Mouse (Mus musculus) E14TG2a.4 (cell line): ENCODE data around the gene Rnf38.

ENCODE experiments used
- H3K27me3 ChIP-seq: 2 replicates; pipeline ENCODE4 v1.6.1; 2014; ENCODE audit warnings: low read length, control low read depth; ENCODE audit not compliant: insufficient read depth
- H3K36me3 ChIP-seq: 2 replicates; pipeline ENCODE4 v1.6.1; 2014; ENCODE audit warnings: low read length, control low read depth; ENCODE audit not compliant: insufficient read depth
- H3K4me1 ChIP-seq: replicated peaks from 2 replicates; pipeline ENCODE4 v1.6.1; 2014; ENCODE audit warnings: low read depth, low read length, control low read depth
- H3K4me3 ChIP-seq: replicated peaks from 2 replicates; pipeline ENCODE4 v1.5.1; 2014; ENCODE audit warnings: mild to moderate bottlenecking, low read length
- H3K9me3 ChIP-seq: 2 replicates; pipeline ENCODE4 v1.6.1; 2014; ENCODE audit warnings: low read length, control low read depth
- CTCF ChIP-seq: conservative IDR thresholded peaks from 2 replicates; pipeline ENCODE4 v1.5.1; 2014; ENCODE audit warnings: low read length
- NANOG ChIP-seq: IDR thresholded peaks from 2 replicates; pipeline ENCODE4 v1.6.1; 2014; ENCODE audit warnings: borderline replicate concordance, low read length, mixed read lengths
- POU5F1 ChIP-seq: IDR thresholded peaks from 2 replicates; pipeline ENCODE4 v1.6.1; 2014; ENCODE audit warnings: low read length, borderline replicate concordance

Gene Rnf38

DNA sequence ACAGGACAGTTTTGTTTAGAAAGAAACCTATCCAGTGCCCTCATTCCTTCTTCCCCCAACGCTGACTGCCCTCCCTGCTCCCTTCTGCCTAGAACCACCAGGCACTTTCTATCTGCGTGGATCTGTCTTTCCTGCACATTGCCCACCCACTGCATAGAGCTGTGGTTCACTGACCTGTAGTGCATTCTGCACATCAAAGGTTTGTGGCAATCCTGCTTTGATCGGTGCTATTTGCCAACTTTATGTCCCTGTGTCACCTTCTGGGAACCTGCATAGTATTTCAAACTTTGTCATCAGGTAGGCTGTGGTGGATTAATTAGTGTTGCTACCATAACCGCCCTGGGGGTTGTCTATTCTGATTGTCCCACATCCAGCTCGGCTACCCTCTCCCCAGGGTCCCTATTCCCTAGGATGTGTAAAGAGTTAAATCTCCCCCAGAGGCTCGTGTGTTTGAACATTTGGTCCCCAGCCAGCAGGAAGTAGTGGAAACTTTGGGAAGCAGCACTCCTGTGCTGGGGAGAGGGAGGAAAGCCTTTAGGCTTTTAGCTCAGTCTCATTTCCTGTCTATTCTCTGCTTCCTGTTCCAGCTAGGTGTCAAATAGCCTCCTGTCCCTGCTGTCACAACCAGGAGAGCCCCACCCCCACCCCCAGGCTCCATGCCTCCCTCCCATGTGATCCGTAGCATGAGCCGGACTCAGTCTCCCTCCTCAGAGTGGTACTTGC lies 129.2 kb downstream of the Rnf38 start:
- TF ChIP-seq NANOG, result no peak
- TF ChIP-seq POU5F1, result no peak
- no peak for TF ChIP-seq CTCF
- no peaks in the 10 kb centered on the region for H3K9me3 ChIP-seq
- H3K4me3 ChIP-seq, result no peak overlapping the region
- H3K27me3 ChIP-seq, result peaks cover 44% of the 10 kb centered on the region
- peaks cover 40% of the 10 kb centered on the region for H3K4me1 ChIP-seq
- no peaks in the 10 kb centered on the region for H3K36me3 ChIP-seq

DNA sequence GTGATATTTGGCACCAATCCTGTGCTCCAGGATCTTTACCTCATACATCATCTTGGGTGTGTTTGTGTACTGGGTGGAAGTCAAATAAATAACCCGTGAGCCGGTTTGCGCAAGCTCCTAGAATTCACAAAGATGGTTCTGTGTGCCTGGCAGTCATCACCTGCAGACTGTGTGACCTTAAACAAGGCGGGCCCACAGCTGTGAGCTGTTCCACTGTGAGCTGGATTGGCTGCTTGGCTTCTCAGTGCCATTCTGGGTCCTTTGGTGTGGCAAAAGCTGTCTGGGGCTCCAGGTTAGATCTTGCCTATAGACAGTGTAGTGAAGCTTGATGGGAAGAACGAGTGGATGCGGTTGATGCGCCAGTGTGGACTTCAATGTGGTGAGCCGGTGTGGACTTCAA lies 130.0 kb downstream of the Rnf38 start:
- H3K36me3 ChIP-seq, result no peaks in the 10 kb centered on the region
- H3K27me3 ChIP-seq, result peaks cover 44% of the 10 kb centered on the region
- TF ChIP-seq NANOG, result no peak
- no peak for TF ChIP-seq CTCF
- TF ChIP-seq POU5F1, result no peak
- no peaks in the 10 kb centered on the region for H3K9me3 ChIP-seq
- H3K4me3 ChIP-seq, result no peak overlapping the region
- peaks cover 41% of the 10 kb centered on the region for H3K4me1 ChIP-seq

DNA sequence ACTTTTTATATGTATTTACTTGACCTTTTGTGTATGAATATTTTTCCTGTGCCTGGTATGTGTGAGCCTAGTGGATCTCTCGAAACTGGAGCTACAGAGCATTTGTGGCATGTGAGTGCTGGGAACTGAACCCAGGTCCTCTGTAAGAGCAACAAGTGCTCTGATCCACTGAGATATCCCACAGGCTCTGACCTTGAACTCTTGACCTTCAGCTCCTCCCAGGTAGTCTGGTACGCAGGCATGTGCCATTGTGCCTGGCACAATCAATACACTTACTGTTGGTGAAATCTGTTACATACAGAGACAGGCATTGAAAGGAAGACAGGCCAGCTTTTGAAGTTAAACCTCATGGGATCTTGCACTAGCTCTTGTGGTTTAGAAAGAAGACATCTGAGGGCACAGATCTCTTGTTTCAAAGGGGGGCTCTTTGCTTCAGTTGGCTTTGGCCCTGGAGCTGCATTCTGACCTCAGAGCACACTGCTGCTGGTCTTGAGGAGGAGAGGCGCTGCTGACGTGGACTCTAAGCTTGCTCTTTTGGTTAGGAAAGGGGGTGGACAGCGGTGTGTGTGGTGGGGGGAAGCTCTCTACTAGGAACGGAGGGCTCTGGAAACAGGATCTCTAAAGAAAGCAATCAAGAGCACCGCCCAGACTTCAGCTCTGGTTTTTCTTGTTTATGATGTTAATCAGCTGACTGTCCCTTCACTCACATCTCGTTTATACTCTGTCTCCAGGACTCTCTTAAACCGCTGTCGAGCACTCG lies 135.8 kb downstream of the Rnf38 start:
- H3K4me1 ChIP-seq, result peaks cover 26% of the 10 kb centered on the region
- H3K27me3 ChIP-seq, result peaks cover 17% of the 10 kb centered on the region
- no peak overlapping the region for H3K4me3 ChIP-seq
- no peaks in the 10 kb centered on the region for H3K36me3 ChIP-seq
- no peak for TF ChIP-seq NANOG
- TF ChIP-seq CTCF, result no peak
- TF ChIP-seq POU5F1, result no peak
- no peaks in the 10 kb centered on the region for H3K9me3 ChIP-seq

DNA sequence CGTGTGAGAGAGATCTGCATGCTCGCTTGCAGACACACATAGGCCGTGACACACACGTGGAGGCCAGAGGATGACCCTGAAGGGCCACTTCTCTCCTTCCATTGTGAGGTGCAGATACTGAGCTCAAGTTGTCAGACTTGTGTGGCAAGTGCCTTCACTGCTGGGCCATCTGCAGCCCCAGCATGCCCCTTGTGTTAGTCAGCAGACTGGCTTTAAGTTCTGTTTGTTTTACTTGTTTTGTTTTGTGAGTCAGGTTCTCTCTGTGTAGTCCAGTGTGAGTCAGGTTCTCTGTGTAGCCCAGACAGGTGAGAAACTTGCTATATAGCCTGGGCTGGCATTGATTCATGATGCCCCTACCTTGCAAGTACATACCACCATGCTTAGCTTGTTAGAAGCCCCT lies 139.1 kb downstream of the Rnf38 start:
- Histone ChIP-seq H3K27me3 (peaks cover 12% of the 10 kb centered on the region), H3K4me3 (no peak overlapping the region), H3K9me3 (no peaks in the 10 kb centered on the region), H3K36me3 (no peaks in the 10 kb centered on the region), H3K4me1 (peaks cover 26% of the 10 kb centered on the region)
- TF ChIP-seq NANOG, result no peak
- no peak for TF ChIP-seq POU5F1
- no peak for TF ChIP-seq CTCF

DNA sequence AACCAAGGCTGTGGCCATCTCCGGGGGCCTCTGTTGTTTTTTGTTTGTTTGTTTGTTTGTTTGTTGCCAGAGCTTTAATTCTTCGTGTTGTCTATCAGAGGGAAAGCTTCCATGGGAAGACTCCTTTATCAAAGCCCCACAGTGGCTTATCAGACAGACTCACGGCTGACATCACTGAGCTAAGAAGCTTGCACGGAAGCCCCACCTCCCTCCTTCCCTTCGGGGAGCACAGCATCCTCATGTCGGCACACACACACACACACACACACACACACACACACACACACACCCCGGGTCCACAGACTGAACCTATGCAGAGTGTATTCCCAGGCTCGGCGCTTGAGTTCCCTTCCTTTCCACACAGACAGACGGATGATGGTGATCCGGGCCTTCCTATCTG lies 141.2 kb downstream of the Rnf38 start:
- TF ChIP-seq CTCF (no peak), NANOG (no peak), POU5F1 (no peak)
- Histone ChIP-seq H3K4me3 (no peak overlapping the region), H3K27me3 (peaks cover 18% of the 10 kb centered on the region), H3K4me1 (peaks cover 12% of the 10 kb centered on the region), H3K9me3 (no peaks in the 10 kb centered on the region), H3K36me3 (no peaks in the 10 kb centered on the region)

DNA sequence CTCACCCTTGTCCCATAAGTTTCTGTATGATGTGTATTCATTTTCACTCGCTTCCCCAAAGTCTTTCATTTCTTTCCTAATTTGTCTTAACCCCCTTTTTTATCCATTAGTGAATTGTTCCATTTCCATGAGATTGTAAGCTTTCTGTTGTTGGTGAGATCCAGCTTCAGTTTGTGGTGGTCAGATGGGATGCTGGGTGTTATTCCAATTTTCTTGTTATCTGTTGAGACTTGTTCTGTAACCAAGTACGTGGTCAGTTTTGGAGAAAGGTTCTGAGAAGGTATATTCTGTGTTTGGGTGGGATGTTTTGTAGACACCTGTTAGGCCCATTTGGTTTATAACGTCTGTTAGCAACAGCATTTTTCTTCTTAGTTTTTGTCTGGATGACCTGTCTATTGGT lies 148.0 kb downstream of the Rnf38 start:
- no peaks in the 10 kb centered on the region for H3K9me3 ChIP-seq
- peaks cover 21% of the 10 kb centered on the region for H3K27me3 ChIP-seq
- H3K4me1 ChIP-seq, result peaks cover 23% of the 10 kb centered on the region
- H3K4me3 ChIP-seq, result no peak overlapping the region
- no peak for TF ChIP-seq NANOG
- no peak for TF ChIP-seq POU5F1
- no peak for TF ChIP-seq CTCF
- H3K36me3 ChIP-seq, result no peaks in the 10 kb centered on the region

DNA sequence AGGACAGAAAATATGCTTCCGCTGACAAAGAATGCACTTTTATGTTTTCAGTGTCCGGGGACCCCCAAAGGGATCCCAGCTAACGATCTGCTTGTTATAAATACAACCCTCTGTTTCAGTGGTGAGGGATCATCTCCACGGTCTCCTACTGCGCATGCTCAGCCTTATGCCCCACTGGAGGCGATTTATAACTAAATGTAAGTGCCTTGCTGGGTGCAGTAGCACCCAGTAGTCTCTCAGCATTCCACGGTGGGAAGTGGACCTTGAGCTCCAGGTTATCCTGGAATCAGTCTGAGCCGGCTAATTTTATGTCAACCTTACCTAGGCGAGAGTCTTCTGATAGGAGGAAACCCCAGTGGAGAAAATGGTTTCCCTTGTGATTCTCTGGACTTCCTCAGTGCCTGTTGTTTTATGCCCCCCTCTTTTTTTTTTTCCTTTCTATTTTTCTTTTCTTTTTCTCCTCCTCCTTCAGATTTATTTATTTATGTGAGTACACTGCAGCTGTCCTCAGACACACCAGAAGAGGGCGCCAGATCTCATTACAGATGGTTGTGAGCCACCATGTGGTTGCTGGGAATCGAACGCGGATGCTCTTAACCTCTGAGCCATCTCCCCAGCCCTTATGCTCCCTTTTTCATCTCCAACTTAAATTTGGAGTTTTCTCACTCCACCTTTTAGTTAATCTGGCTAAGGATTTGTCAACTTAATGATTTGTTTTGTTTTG lies 148.8 kb downstream of the Rnf38 start:
- no peaks in the 10 kb centered on the region for H3K36me3 ChIP-seq
- H3K4me1 ChIP-seq, result peaks cover 23% of the 10 kb centered on the region
- no peaks in the 10 kb centered on the region for H3K9me3 ChIP-seq
- no peak overlapping the region for H3K4me3 ChIP-seq
- TF ChIP-seq CTCF (peak; percentile 54), POU5F1 (no peak), NANOG (no peak)
- peaks cover 21% of the 10 kb centered on the region for H3K27me3 ChIP-seq

DNA sequence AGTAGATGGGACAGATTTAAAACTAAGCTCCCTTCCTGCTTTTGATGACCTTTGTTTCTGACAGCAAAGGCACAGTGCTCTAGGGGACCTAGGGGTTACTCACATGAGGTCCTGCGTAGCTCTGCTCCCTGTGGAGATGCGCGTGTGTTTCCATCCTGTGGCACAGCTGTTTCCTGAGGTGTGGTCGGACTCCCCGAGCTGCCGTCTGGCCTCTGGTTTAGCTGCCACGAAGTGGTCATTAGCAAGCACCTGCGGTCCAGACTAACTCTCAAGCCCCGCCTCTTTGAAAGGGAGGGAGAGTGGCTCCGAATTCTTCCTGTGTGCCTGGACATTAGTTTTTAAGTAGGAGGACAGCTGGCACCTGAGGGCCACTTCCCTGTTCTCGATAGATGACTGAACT lies 149.6 kb downstream of the Rnf38 start, which contains the start of gene Gne:
Gene Gne (minus strand): TSS at position 233 of the 400 bp plus-strand sequence.
- Histone ChIP-seq H3K4me1 (peaks cover 23% of the 10 kb centered on the region), H3K9me3 (no peaks in the 10 kb centered on the region), H3K4me3 (peak within 1 kb of the TSS; percentile 20; the same call in 1 of the 2 replicates), H3K27me3 (peaks cover 21% of the 10 kb centered on the region), H3K36me3 (no peaks in the 10 kb centered on the region)
- TF ChIP-seq POU5F1 (no peak), CTCF (no peak), NANOG (no peak)
